Mouse (Mus musculus) thymus, adult 2 months (tissue): Measurements from ENCODE around the gene Smtn.

ENCODE experiments used
- CTCF ChIP-seq: fragments of 200-500 bp; IDR thresholded peaks from 2 replicates; pipeline ENCODE4 v1.5.1; 2012; ENCODE audit warnings: mild to moderate bottlenecking, control low read depth, low read length, moderate library complexity, borderline replicate concordance; ENCODE audit not compliant: control insufficient read depth, poor library complexity, insufficient read depth; ENCODE audit errors: extremely low read depth
- POLR2A ChIP-seq: fragments of 200-500 bp; IDR thresholded peaks from 2 replicates; pipeline ENCODE4 v1.6.1; 2012; ENCODE audit warnings: mild to moderate bottlenecking, low read length, control low read depth, moderate library complexity; ENCODE audit not compliant: control insufficient read depth, poor library complexity, insufficient read depth; ENCODE audit errors: extremely low read depth

DNA sequence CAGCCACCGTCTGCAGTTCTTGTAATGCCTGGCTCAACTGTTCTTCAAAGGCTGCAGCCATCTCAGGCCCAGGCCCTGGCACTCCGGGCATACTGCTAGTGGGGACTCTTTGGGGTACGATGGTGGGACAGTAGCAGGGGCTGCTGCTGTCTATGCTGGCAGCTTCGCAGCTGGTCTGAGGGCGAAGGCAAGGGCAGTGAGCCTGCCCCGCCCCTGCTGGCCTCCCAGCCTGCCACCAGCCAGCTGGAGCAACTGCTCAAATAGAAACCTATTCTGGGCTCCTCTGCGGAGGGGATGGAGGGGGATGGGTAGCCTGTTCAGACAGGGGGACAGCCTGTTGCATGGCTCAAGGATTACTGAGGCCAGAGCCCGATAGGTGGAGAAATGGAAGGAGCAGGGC, 12.6 kb downstream of the Smtn start:
- TF ChIP-seq CTCF (no peak), POLR2A (no peak)
